Mouse (Mus musculus) adrenal gland, postnatal 14 days (tissue): ENCODE results near the gene Tmem205. TPM values are rescaled to one million over a fixed set of nuclear protein-coding genes. Genes with fewer than 3 reads are reported as not detected.

Experiments
- DNase-seq: peaks from one replicate; pipeline ENCODE4 v3.0.0; 2021; ENCODE audit warnings: mixed read lengths
- total RNA-seq: library from RNA; stranded (reverse); gene quantifications from 2 replicates; pipeline ENCODE4 v1.2.3, GENCODE M21; 2021

The Tmem205 gene
- total RNA-seq, 1 experiment from 2014 or later = 258 TPM

GRCm38 (mm10) chr9:21917493-21918034 lies 9.8 kb downstream of the Tmem205 start:
- DNase-seq = no peak

- DNase-seq = no peak
These were observed 10.4 kb downstream of the Tmem205 start for GRCm38 (mm10) chr9:21916851-21917492.

DNA sequence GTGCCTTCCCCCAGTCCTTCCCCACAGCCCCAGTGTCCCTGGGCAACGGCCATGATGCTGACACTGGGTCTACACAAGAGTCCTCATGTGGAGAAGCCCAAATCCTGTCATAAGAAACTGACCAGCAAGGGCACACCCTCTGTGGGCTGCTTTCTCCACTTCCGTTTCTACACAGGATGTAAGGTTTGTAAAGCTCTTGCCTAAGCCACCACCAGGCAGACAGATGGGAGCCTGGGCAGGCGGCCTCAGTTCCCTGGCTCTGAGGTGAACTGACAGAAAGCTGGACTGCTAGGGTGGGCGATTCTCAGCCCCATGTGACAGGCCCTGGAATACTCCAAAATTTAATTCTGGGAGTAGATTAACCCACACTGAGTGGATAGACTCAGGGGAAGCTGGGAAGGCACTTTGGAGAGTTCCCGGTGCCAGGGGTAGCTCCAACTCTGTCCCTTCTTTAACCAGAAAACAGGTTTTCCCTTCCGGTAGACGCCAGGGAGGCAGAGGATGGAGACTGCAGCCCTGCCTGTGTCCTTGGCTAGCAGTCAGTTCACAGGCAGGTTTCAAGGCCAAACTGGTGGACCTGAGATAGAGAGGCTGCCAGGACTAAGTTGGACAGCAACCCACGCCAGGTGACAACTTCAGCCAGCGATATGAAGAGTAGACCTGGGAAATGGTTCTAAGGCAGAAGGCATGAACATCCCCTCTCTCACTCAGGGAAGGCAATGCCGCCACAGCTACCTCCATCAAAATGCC lies 17.7 kb downstream of the Tmem205 start:
- DNase-seq = no peak

DNA sequence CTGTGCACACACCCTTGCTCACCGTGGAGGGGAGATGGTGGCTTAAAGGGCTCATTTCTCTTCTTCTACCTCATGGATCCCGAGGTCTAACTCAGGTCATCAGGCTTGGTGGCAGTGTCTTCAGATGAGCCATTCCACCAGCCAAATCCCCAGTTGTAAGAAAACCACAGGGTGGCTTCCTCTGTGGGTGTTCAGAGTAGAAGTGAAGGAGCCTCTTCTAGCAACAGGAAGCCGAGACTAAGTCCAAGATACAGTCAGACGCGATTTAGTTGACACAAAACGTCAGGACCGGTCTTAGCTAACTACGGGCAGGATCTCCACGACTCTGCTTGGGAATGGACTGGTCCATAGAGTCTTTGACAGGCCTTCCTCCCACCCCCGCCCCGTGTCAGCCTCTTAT lies 19.1 kb downstream of the Tmem205 start:
- no peak for DNase-seq

DNA sequence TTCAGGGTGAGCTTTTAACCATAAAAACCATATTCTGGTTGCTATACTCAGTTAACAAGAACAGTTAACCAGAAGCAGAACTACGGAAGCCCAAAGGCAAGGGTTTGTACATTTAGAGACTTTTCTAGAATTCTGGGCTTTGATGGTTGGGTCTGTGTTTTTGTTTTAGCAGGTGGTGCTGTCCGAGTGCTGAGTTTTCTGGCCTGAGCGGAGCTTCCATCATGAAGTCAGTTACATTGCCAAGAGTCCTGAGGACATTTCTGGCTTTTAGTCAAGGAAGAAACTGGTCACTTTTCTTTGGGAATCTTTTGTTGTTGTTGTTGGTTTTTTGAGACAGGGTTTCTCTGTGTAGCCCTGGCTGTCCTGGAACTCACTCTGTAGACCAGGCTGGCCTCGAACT lies 23.3 kb downstream of the Tmem205 start:
- DNase-seq = no peak

DNA sequence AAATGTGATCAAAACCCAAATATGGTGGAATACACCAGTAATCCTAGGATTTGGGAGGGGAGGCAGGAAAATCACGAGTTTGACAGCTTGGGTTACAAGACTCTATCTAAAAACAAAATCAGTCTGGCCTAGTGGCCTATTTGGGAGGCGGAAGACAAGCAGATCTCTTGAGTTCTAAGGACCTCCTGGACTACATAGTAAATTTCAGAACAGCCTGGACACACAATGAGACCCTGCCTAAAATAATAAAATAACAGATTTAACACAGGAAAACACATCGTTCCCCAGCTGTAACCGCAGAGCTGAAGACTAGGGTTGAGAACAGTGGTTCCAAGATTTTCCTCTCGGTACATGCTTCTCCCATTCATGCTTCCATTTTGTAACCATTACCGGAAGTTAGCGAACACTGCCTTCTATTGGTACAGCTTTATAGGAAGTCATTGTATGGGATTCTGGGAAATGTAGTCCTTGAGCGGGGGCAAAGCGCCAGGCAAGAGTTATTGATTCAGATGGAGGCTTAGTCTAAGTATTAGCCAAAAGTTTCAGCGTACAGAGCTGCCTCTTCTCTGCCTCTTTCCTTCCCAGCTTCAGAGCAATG lies 26.0 kb downstream of the Tmem205 start:
- peak; percentile 75 for DNase-seq

GRCm38 (mm10) chr9:21889229-21889628 lies 38.1 kb downstream of the Tmem205 start:
- DNase-seq = no peak

- DNase-seq = no peak
These were observed 50.8 kb downstream of the Tmem205 start for GRCm38 (mm10) chr9:21876601-21877000.

GRCm38 (mm10) chr9:21872204-21872603 lies 55.2 kb downstream of the Tmem205 start:
- no peak for DNase-seq

Other genes with a start within 250 kb of the Tmem205 start
- gene Ldlr, start 204.1 kb downstream of the Tmem205 start, total RNA-seq = 42.6 and 60.4 TPM in 2 replicates
- 9.1 and 10.4 TPM in 2 replicates for gene Spc24, start 167.3 kb downstream of the Tmem205 start, total RNA-seq
- 31.5 and 31.8 TPM in 2 replicates for gene Kank2, start 128.8 kb downstream of the Tmem205 start, total RNA-seq
- 5.1 and 10.2 TPM in 2 replicates for gene Angptl8, start 92.0 kb downstream of the Tmem205 start, total RNA-seq
- gene Dock6, start 74.9 kb downstream of the Tmem205 start, total RNA-seq = 46.0 and 49.2 TPM in 2 replicates
- 30.2 and 35.6 TPM in 2 replicates for gene Rab3d, start 9.4 kb downstream of the Tmem205 start, total RNA-seq
- gene Ccdc159, start 85 bp downstream of the Tmem205 start, total RNA-seq = 6.5 and 8.5 TPM in 2 replicates
- gene Plppr2, start 9.5 kb upstream of the Tmem205 start, total RNA-seq = 25.5 and 31.0 TPM in 2 replicates
- 13.1 and 13.7 TPM in 2 replicates for gene Swsap1, start 28.2 kb upstream of the Tmem205 start, total RNA-seq
- gene Epor, start 36.0 kb upstream of the Tmem205 start, total RNA-seq = 3.8 and 4.1 TPM in 2 replicates
- gene Rgl3, start 61.9 kb upstream of the Tmem205 start, total RNA-seq = 18.1 and 19.0 TPM in 2 replicates
- gene Ccdc151, start 75.1 kb upstream of the Tmem205 start, total RNA-seq = 0.45 and 0.56 TPM in 2 replicates
- 133 and 135 TPM in 2 replicates for gene Prkcsh, start 75.2 kb upstream of the Tmem205 start, total RNA-seq
- 2.4 and 3.0 TPM in 2 replicates for gene Elavl3, start 124.5 kb upstream of the Tmem205 start, total RNA-seq
- not detected in 2 replicates for gene Gm49318, start 143.7 kb upstream of the Tmem205 start, total RNA-seq
- 9.1 and 10.1 TPM in 2 replicates for gene Zfp653, start 143.8 kb upstream of the Tmem205 start, total RNA-seq
- gene Ecsit, start 157.9 kb upstream of the Tmem205 start, total RNA-seq = 74.9 and 80.6 TPM in 2 replicates
- gene Cnn1, start 171.7 kb upstream of the Tmem205 start, total RNA-seq = 0.56 and 7.1 TPM in 2 replicates
- gene Elof1, start 189.6 kb upstream of the Tmem205 start, total RNA-seq = 66.9 and 74.2 TPM in 2 replicates
- 30.3 and 39.2 TPM in 2 replicates for gene Acp5, start 208.2 kb upstream of the Tmem205 start, total RNA-seq
- gene Pigyl, start 229.3 kb upstream of the Tmem205 start, total RNA-seq = 47.7 and 51.8 TPM in 2 replicates